Mouse (Mus musculus) cerebellum, adult (tissue): ENCODE data around the gene Crkl.
A peak's percentile ranks its signal among the peaks of the same experiment; 100 is the strongest.

Experiments
- ATAC-seq: cut with Nextera tagmentation; 2 replicates; pipeline ENCODE4 v1.9.2; 2017; ENCODE audit warnings: mild to moderate bottlenecking, moderate library complexity, mixed read lengths; ENCODE audit not compliant: insufficient number of reproducible peaks, low FRiP score, low TSS enrichment

Crkl gene

GRCm38 (mm10) chr16:17526223-17526622 lies 74.4 kb downstream of the Crkl start:
- no peak for ATAC-seq

- ATAC-seq: no peak
These were observed 75.8 kb downstream of the Crkl start for GRCm38 (mm10) chr16:17527606-17528005.

GRCm38 (mm10) chr16:17528276-17528675 lies 76.5 kb downstream of the Crkl start:
- ATAC-seq: no peak

GRCm38 (mm10) chr16:17529981-17530586 lies 78.3 kb downstream of the Crkl start:
- ATAC-seq: no peak

GRCm38 (mm10) chr16:17530640-17531288 lies 79.0 kb downstream of the Crkl start, which contains the start of gene Thap7:
Gene Thap7, minus strand, starts transcription at chr16:17531136.
- ATAC-seq: peak; percentile 90

GRCm38 (mm10) chr16:17532271-17532670 lies 80.5 kb downstream of the Crkl start:
- ATAC-seq: no peak

- ATAC-seq: no peak
These were observed 81.0 kb downstream of the Crkl start for GRCm38 (mm10) chr16:17532676-17533329.

- ATAC-seq: no peak
These were observed 84.8 kb downstream of the Crkl start for GRCm38 (mm10) chr16:17536584-17536983.
